Mouse (Mus musculus) small intestine, adult 2 months (tissue): ENCODE measurements around the gene Tmem18. TPM values are rescaled to one million over a fixed set of nuclear protein-coding genes. Genes with fewer than 3 reads are reported as not detected.

ENCODE experiments used
- H3K27ac ChIP-seq: fragments of 200-500 bp; 2 replicates; pipeline ENCODE4 v1.5.1; 2012; ENCODE audit warnings: low read depth, low read length, control low read depth, inconsistent platforms; ENCODE audit not compliant: insufficient read depth
- H3K27me3 ChIP-seq: fragments of 200-500 bp; 2 replicates; pipeline ENCODE4 v1.6.1; 2012; ENCODE audit warnings: mild to moderate bottlenecking, moderate library complexity, low read length, inconsistent platforms; ENCODE audit not compliant: control insufficient read depth, insufficient read depth
- H3K36me3 ChIP-seq: fragments of 200-500 bp; 2 replicates; pipeline ENCODE4 v1.6.1; 2012; ENCODE audit warnings: mild to moderate bottlenecking, low read length, control low read depth, inconsistent platforms; ENCODE audit not compliant: control insufficient read depth, insufficient read depth
- H3K4me1 ChIP-seq: fragments of 200-500 bp; 2 replicates; pipeline ENCODE4 v1.6.1; 2012; ENCODE audit warnings: low read length, inconsistent platforms, mixed read lengths; ENCODE audit not compliant: control insufficient read depth, insufficient read depth, insufficient read length
- H3K4me3 ChIP-seq: fragments of 200-500 bp; 2 replicates; pipeline ENCODE4 v1.5.1; 2012; ENCODE audit warnings: low read depth, mild to moderate bottlenecking, control low read depth, inconsistent platforms, low read length, moderate library complexity
- CTCF ChIP-seq: fragments of 200-500 bp; IDR thresholded peaks from 2 replicates; pipeline ENCODE4 v1.5.1; 2012; ENCODE audit warnings: low read depth, mild to moderate bottlenecking, control low read depth, inconsistent platforms, low read length, moderate library complexity, mixed read lengths; ENCODE audit not compliant: insufficient replicate concordance, insufficient read length; ENCODE audit errors: extremely low read depth
- POLR2A ChIP-seq: fragments of 200-500 bp; IDR thresholded peaks from 2 replicates; pipeline ENCODE4 v1.6.1; 2012; ENCODE audit warnings: low read depth, mild to moderate bottlenecking, control low read depth, inconsistent platforms, low read length, moderate library complexity
- WGBS: fragments of 180-500 bp; shearing (Covaris S2); methylation state at CpG from one replicate; pipeline ENCODE4 v1.1.7; 2018; 5-methylcytosine and 5-hydroxymethylcytosine counted together
- polyA plus RNA-seq: library from polyadenylated mRNA; depleted of rRNA; stranded (reverse); fragments of >200 nt; gene quantifications from 2 replicates; pipeline ENCODE4 v1.2.3, GENCODE M21; 2012

Gene Tmem18
- polyA plus RNA-seq, 1 experiment, result 5.1 TPM

- TF ChIP-seq POLR2A (no peak), CTCF (no peak)
- peaks cover 3% of the 10 kb centered on the region; the same call in 1 of the 2 replicates for H3K4me1 ChIP-seq
- peak overlapping the region; percentile 57; the same call in 1 of the 2 replicates for H3K27ac ChIP-seq
- peaks cover 22% of the 10 kb centered on the region for H3K36me3 ChIP-seq
- 5% methylated on average over 6 of the region's 6 CpGs for WGBS
- peak overlapping the region; percentile 91 for H3K4me3 ChIP-seq
- H3K27me3 ChIP-seq, result no peaks in the 10 kb centered on the region
Observed at GRCm38 (mm10) chr12:30584863-30585262, 637 bp downstream of the Tmem18 start.

- no peak overlapping the region for H3K4me3 ChIP-seq
- 91% methylated on average over 5 of the region's 5 CpGs for WGBS
Observed at GRCm38 (mm10) chr12:30591832-30592231, 7.6 kb downstream of the Tmem18 start.

DNA sequence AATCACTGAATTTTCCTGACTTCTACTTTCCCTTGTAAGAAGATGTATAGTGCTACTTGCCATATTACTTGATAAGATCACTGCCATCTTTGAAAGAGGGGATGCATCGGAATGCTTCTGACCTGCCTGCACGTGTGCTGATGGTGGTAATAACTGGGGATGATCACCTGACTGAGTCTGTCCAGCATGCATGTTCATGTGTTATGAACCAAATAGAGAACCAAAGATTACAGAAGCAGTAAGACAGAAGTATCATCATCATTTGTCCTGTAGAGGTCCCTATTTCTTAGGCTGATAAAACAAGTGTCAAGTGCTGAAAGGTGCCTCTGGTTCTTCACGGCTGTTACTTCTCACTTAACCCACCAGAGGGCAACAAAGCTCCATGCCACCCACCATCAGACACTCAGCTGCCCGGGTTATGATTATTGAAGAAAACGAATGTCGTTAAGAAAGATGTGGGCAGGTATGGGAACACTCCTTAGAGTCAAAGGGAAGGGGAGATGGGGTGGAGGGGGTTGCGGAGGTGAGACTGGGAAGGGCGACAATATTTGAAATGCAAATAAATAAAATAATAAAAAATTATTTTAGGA lies 12.7 kb downstream of the Tmem18 start:
- no peak overlapping the region for H3K4me3 ChIP-seq
- H3K27ac ChIP-seq, result no peak overlapping the region
- H3K4me1 ChIP-seq, result no peaks in the 10 kb centered on the region
- H3K36me3 ChIP-seq, result no peaks in the 10 kb centered on the region
- 34% methylated on average over 8 of the region's 8 CpGs for WGBS
- H3K27me3 ChIP-seq, result no peaks in the 10 kb centered on the region
- peak; percentile 78; the same call in 1 of the 2 replicates for TF ChIP-seq CTCF
- no peak for TF ChIP-seq POLR2A

More at GRCm38 (mm10) chr12:30591832-30592231, 7.6 kb downstream of the Tmem18 start:
- TF ChIP-seq CTCF (no peak), POLR2A (no peak)
- H3K4me1 ChIP-seq, result no peaks in the 10 kb centered on the region
- peaks cover 30% of the 10 kb centered on the region for H3K36me3 ChIP-seq
- H3K27me3 ChIP-seq, result no peaks in the 10 kb centered on the region
- no peak overlapping the region for H3K27ac ChIP-seq

DNA sequence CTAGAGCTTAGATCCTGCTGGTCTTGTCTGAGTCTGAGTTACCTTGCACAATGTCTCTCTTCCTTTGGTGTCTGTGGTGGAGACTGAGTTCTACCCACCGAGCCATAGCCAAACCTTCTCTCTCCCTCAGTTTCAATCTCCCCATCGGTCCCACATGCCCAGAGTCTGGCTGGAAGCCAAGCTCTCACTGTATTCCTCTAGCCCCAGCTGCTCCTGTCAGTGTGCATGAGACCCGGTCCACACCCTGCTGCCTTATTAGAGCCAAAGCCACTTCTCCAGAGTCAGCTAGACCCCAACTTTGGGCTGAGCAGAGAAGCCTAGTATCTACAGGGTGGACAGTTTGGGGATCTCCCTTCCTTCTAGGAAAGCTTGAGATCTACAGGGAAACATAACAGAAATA lies 14.7 kb downstream of the Tmem18 start:
- Histone ChIP-seq H3K27ac (no peak overlapping the region), H3K27me3 (no peaks in the 10 kb centered on the region), H3K36me3 (no peaks in the 10 kb centered on the region), H3K4me1 (no peaks in the 10 kb centered on the region), H3K4me3 (no peak overlapping the region)
- 20% methylated on average over 3 of the region's 3 CpGs for WGBS
- TF ChIP-seq CTCF (no peak), POLR2A (no peak)

GRCm38 (mm10) chr12:30599474-30599873 lies 15.2 kb downstream of the Tmem18 start:
- no peaks in the 10 kb centered on the region for H3K36me3 ChIP-seq
- no peaks in the 10 kb centered on the region for H3K4me1 ChIP-seq
- H3K27me3 ChIP-seq, result no peaks in the 10 kb centered on the region
- H3K27ac ChIP-seq, result no peak overlapping the region
- TF ChIP-seq CTCF, result no peak
- no peak for TF ChIP-seq POLR2A
- WGBS, result 41% methylated on average over 2 of the region's 2 CpGs
- no peak overlapping the region for H3K4me3 ChIP-seq

DNA sequence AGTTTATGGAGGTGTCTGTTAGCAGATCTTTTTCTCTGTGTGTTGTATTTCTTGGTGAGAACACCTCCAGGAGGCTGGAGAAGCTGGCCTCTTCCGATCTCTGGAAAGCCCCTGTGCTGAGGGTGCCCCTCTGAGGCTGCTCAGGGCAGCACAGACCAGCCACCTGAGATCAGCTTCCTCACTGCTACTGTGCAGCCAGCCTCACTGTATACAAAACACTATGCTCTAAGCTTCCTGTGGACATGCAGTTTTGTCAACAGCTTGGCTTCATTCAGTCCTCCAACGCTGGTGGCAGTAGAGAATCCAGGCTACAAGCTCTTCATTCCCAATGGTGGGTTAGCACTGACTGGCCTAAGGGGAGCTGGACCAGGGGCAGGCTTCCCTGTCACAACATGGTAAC lies 15.8 kb downstream of the Tmem18 start:
- WGBS, result 71% methylated on average over 2 of the region's 2 CpGs
- TF ChIP-seq POLR2A (no peak), CTCF (no peak)
- H3K4me3 ChIP-seq, result no peak overlapping the region
- no peaks in the 10 kb centered on the region for H3K4me1 ChIP-seq
- H3K27ac ChIP-seq, result no peak overlapping the region
- no peaks in the 10 kb centered on the region for H3K36me3 ChIP-seq
- H3K27me3 ChIP-seq, result no peaks in the 10 kb centered on the region

- 77% methylated on average over 9 of the region's 9 CpGs for WGBS
- H3K4me1 ChIP-seq, result no peaks in the 10 kb centered on the region
- H3K27me3 ChIP-seq, result no peaks in the 10 kb centered on the region
- H3K36me3 ChIP-seq, result no peaks in the 10 kb centered on the region
- no peak overlapping the region for H3K4me3 ChIP-seq
- TF ChIP-seq CTCF (no peak), POLR2A (no peak)
- H3K27ac ChIP-seq, result no peak overlapping the region
Observed at GRCm38 (mm10) chr12:30604012-30604411, 19.8 kb downstream of the Tmem18 start.
